Mouse (Mus musculus): ENCODE results near the gene Dgat2.

The Dgat2 gene

GRCm38 (mm10) chr7:99140984-99141918 lies 41.3 kb downstream of the Dgat2 start, which contains the start of gene Uvrag:
Uvrag (minus strand) TSS chr7:99141141.
- DNase-seq (ENCODE audit: extremely low read depth, low read depth, low spot score) = peak; percentile 94

GRCm38 (mm10) chr7:99140511-99140910 lies 42.0 kb downstream of the Dgat2 start:
- DNase-seq (ENCODE audit: extremely low read depth, low read depth, low spot score) = no peak

- DNase-seq (ENCODE audit: extremely low read depth, low read depth, low spot score) = no peak
These were observed 42.6 kb downstream of the Dgat2 start for GRCm38 (mm10) chr7:99139841-99140491.

- DNase-seq (ENCODE audit: extremely low read depth, low read depth, low spot score) = no peak
These were observed 45.0 kb downstream of the Dgat2 start for GRCm38 (mm10) chr7:99137541-99137940.

- no peak for DNase-seq (ENCODE audit: extremely low read depth, low read depth, low spot score)
These were observed 45.7 kb downstream of the Dgat2 start for GRCm38 (mm10) chr7:99136789-99137188.

- no peak for DNase-seq (ENCODE audit: extremely low read depth, low read depth, low spot score)
These were observed 48.6 kb downstream of the Dgat2 start for GRCm38 (mm10) chr7:99133811-99134402.

- DNase-seq (ENCODE audit: extremely low read depth, low read depth, low spot score) = no peak
These were observed 49.9 kb downstream of the Dgat2 start for GRCm38 (mm10) chr7:99132597-99132996.

- DNase-seq (ENCODE audit: extremely low read depth, low read depth, low spot score) = no peak
These were observed 50.6 kb downstream of the Dgat2 start for GRCm38 (mm10) chr7:99131819-99132353.

GRCm38 (mm10) chr7:99128965-99129364 lies 53.6 kb downstream of the Dgat2 start:
- no peak for DNase-seq (ENCODE audit: extremely low read depth, low read depth, low spot score)

- no peak for DNase-seq (ENCODE audit: extremely low read depth, low read depth, low spot score)
These were observed 54.2 kb downstream of the Dgat2 start for GRCm38 (mm10) chr7:99128020-99128950.

GRCm38 (mm10) chr7:99126057-99126456 lies 56.5 kb downstream of the Dgat2 start:
- no peak for DNase-seq (ENCODE audit: extremely low read depth, low read depth, low spot score)

- no peak for DNase-seq (ENCODE audit: extremely low read depth, low read depth, low spot score)
These were observed 59.9 kb downstream of the Dgat2 start for GRCm38 (mm10) chr7:99122651-99123050.

GRCm38 (mm10) chr7:99120865-99121521 lies 61.5 kb downstream of the Dgat2 start:
- no peak for DNase-seq (ENCODE audit: extremely low read depth, low read depth, low spot score)

- DNase-seq (ENCODE audit: extremely low read depth, low read depth, low spot score) = no peak
These were observed 62.4 kb downstream of the Dgat2 start for GRCm38 (mm10) chr7:99120082-99120481.

- DNase-seq (ENCODE audit: extremely low read depth, low read depth, low spot score) = no peak
These were observed 65.7 kb downstream of the Dgat2 start for GRCm38 (mm10) chr7:99116781-99117180.

- peak; percentile 70 for DNase-seq (ENCODE audit: extremely low read depth, low read depth, low spot score)
These were observed 68.4 kb downstream of the Dgat2 start for GRCm38 (mm10) chr7:99114006-99114726.

- no peak for DNase-seq (ENCODE audit: extremely low read depth, low read depth, low spot score)
These were observed 75.0 kb downstream of the Dgat2 start for GRCm38 (mm10) chr7:99107566-99107965.

GRCm38 (mm10) chr7:99106714-99107270 lies 75.7 kb downstream of the Dgat2 start:
- DNase-seq (ENCODE audit: extremely low read depth, low read depth, low spot score) = no peak
